Mouse (Mus musculus) lung, adult 2 months (tissue): ENCODE measurements around the gene Wnt9a.

Experiments used
- CTCF ChIP-seq: fragments of 200-500 bp; IDR thresholded peaks from 2 replicates; pipeline ENCODE4 v1.5.1; 2011; ENCODE audit warnings: mild to moderate bottlenecking, low read length, control low read depth; ENCODE audit not compliant: insufficient read depth
- POLR2A ChIP-seq: fragments of 200-500 bp; IDR thresholded peaks from 2 replicates; pipeline ENCODE4 v1.6.1; 2011; ENCODE audit warnings: low read depth, mild to moderate bottlenecking, control low read depth, low read length, borderline replicate concordance; ENCODE audit errors: extremely low read depth

- TF ChIP-seq POLR2A: no peak
- no peak for TF ChIP-seq CTCF
Measured at GRCm38 (mm10) chr11:59322988-59323387, 16.3 kb downstream of the Wnt9a start.
